Mouse (Mus musculus) cerebellum, postnatal 4 days (tissue): ENCODE data around the gene Slc12a9.

Experiments used
- DNase-seq, 2 experiments: peaks; one replicate each; pipeline ENCODE4 v3.0.0; 2022; ENCODE audit warnings: low spot score in 2 of 2, mixed read lengths in 1 of 2

Gene Slc12a9

GRCm38 (mm10) chr5:137333512-137334174 is at the start of gene Slc12a9:
Gene Slc12a9, minus strand, starts transcription at chr5:137333597.
- peak; percentile 76 to 93 for DNase-seq

DNA sequence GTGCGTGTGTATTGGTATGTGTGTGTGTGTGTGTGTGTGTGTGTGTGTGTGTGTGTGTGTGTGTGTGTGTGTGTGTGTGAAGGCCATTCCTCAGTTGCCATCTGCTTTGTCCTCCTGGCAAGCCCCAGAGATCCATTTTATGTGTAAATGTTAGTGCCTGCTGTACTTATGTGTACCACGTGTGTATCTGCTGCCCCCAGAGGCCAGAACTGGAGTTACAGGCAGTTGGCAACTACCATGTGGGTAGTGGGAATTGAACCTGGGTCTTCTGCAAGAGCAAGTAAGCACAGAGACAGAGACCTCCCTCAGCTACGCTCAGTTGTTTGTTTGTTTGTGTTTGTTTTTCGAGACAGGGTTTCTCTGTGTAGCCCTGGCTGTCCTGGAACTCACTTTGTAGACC is 47.8 kb upstream of the Slc12a9 start:
- DNase-seq = peak in 1 of 2 experiments; percentile 59

GRCm38 (mm10) chr5:137377603-137378002 is 44.2 kb upstream of the Slc12a9 start:
- DNase-seq = no peak

GRCm38 (mm10) chr5:137377176-137377575 is 43.8 kb upstream of the Slc12a9 start:
- no peak for DNase-seq

DNA sequence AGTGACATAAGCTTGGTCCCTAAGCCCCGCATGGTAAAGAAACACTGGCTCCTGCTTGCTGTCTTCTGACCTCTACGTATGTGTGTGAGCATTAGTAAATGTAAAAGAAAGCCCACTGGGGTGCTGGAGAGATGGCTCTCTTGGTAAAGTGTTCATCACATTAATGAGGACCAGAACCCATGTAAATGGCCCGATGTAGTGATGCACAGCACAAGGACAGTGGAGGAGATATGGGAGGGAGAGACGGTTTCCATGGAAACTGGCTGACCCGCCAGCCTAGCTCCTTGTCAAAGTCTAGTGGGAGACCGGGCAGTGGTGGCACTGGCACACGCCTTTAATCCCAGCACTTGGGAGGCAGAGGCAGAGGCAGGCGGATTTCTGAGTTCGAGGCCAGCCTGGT is 43.3 kb upstream of the Slc12a9 start:
- DNase-seq = no peak

- no peak for DNase-seq
These were observed 42.8 kb upstream of the Slc12a9 start for GRCm38 (mm10) chr5:137376198-137376597.

DNA sequence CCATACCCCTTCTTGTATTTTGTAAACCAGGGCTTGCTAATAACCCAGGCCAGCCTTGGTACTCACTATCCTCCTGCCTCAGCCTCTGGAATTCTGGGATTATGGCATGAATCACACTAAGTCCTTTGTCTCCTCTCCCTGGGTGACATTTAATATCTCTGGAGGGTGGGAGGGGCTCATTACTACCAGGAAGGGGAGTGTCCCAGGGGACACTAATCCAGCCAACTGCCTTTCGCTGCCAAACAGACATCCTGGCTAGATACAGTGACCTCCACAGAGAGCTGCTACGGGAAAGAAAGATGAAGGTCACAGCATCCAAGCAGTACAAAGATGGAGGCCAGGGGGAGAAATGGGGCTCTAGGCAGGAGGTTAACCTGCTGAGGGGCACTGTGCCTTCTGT is 42.2 kb upstream of the Slc12a9 start:
- DNase-seq = no peak

- DNase-seq = no peak
These were observed 41.2 kb upstream of the Slc12a9 start for GRCm38 (mm10) chr5:137374521-137375080.

- DNase-seq = no peak
These were observed 40.1 kb upstream of the Slc12a9 start for GRCm38 (mm10) chr5:137373371-137373950.

DNA sequence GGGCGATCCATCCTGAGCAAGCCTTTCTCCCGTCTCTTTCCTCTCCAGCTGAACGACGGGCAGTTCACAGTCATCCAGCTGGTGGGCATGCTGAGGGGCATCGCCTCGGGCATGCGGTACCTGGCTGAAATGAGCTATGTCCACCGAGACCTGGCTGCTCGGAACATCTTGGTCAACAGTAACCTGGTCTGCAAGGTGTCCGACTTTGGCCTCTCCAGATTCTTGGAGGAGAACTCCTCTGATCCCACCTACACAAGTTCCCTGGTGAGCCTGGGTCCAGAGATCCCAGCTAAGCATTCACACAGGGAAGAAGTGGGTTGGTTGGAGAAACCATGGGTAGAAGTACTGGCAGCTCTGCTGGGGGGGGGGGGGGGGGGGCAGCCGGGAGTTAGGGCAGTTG is 36.3 kb upstream of the Slc12a9 start:
- no peak for DNase-seq

DNA sequence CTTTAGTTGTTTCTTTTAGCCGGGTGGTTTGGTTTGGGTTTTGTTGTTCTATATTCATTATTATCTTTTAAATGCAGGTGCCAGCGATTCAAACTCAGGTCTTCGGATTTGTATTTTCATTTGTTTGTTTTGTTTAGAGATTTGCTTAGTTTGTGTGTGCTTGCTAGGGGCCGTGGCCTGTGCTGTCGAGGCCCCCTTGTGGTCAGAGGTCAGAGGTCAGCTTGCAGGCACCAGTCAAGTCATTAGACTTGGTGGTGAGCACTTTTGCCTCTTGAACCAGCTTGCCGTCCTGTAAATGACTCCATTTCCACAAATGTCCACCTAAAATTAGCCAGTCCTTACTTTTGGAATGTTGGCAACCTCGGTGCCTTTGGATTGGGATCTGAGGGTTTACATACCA is 25.0 kb upstream of the Slc12a9 start:
- no peak for DNase-seq

- DNase-seq = no peak
These were observed 20.7 kb upstream of the Slc12a9 start for GRCm38 (mm10) chr5:137354091-137354490.

DNA sequence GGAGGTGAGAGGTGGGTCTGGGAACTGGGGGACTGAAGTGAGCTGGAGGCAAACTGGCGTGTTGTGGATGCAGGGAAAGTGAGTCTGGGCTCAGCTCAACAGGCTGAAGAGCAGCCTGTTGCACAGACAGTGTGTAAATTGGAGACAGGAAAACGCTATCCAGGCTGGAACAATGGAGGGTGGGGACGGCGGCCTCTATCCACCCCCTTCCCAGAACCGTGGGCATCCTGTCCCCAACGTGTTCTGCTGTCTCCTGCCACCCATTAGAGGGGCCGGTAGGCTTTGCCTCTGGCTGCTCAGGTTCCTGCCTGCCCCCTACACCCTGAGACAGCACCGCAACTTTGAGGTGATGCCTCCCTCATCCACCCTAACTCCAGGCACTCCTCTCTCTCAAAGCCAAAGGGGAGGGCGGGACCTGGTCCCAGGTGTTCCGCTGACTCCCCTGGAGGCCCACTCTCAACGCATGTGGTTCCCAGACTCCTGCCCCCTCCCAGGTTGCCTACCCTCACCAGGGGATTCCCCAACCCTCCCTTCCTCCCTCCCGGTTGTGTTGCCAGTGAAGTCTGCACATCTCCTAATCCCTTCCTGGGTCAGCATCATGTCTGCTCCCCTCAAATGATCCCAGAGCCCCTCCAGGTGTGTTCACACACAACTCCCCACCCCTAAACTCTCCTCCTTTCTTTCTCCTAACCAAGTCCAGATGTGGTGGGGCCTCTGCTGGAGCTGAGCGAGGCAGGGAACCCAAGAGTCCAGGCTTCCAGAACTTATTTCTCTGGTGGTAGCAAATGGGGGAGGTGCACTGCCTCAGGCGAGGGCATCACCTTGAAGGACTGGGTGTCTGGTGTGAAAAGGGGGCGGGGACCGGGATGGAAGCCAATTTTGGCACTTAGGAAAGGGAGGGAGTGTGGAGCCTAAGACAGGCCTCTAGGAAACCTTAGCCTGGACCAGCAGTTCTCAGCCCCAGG is 18.9 kb upstream of the Slc12a9 start:
- no peak for DNase-seq

DNA sequence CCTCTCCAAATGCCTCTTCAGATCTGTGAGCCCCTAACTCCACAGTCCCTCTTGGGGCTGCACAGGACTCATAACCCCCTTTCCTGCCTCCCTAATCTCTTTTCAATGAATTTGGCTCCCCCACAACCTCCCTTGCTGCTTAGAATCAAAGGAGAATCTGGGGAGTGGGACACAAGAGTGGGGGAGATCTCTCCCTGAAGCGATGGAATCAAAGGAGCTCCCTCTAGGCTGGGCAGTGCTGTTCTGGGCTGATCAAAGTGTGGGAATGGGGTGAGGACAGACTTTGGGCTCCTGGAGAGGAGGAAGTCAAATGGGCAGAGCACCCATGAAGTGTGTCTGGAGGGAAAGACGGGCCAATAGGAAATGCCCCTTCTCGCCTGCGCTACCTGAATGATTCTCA is 18.0 kb upstream of the Slc12a9 start:
- no peak for DNase-seq

DNA sequence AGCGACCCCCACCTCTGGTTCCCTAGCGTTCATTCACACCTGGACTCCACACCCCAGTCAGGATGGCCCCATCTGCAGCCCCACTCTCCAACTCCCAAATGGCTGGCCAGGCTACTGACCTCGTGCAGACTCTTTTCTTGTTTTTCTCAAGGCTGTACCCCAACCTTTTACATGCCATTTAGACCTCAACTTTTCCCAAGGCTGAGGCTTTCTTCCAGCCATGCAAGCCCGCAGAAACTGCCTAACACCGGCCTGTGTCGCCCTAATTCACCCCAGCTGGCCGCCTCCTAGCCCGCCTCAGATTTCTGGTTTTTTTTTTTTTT is 17.6 kb upstream of the Slc12a9 start:
- no peak for DNase-seq

- DNase-seq = no peak
These were observed 17.0 kb upstream of the Slc12a9 start for GRCm38 (mm10) chr5:137350205-137351057.

GRCm38 (mm10) chr5:137349384-137350204 is 16.2 kb upstream of the Slc12a9 start, which contains the start of gene Ephb4:
Gene Ephb4, plus strand, starts transcription at chr5:137350109.
- DNase-seq = peak; percentile 47 to 67

DNA sequence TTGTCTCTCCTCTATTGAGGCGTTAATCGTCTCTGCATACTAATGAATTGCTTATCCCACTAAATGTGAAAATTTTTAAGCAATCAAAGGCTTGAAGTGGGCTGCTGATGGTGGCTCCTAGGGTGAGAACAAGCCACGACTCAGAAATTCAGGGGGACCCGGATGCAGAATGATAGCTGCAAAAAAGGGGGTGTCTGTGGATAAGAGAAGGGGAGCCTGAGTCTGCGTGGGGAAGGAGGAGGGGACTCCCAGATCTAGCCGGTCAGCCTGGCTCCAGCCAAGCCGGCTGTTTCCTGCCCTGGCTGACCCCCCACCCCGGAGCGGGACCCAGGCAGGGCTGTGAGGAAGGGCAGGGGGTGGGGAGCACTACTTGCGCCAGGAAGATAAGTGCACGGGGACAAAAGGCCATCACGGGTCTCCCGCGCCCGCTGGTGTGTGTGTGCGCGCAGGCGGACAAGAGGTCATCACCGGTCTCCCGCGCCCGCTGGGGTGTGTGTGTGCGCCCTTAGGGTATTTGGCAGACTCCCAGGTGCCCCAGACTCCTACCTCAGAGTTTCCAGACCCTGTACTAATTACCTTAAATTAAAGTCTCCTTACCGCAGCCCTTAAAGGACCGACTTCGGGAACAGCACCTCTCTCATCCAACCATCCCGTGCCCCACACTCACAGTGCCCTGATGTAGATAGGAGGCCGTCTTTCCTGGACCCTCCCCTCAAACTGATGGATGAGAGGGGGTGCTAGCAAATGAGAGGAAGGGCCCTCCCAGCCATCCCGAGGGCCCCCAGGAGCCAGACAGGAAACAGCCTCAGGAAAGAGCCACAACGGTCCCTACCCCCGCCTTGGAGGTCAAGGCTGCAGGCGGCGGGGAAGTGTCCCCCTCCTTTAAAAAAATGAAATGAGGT is 15.3 kb upstream of the Slc12a9 start:
- no peak for DNase-seq

DNA sequence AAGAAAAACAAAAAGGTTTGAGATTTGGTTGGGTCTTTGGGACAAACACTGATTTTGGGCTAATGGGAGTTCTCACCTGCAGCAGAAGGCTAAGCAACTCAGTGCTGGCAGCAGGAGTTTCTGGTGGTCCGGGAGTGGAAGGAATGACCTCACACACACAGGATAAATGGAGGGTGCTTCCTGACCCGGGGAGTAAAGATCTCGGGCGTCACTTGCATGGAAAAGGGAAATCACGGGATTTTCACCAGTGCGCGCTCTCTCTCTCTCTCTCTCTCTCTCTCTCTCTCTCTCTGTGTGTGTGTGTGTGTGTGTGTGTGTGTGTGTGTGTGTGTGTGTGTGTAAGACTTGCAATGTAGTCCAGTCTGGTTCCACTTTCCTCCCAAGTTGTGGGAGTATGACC is 14.5 kb upstream of the Slc12a9 start:
- no peak for DNase-seq
